Mouse (Mus musculus) c-Kit-positive CD71-positive TER-119-negative erythroid progenitor cells, embryonic 14.5 days (primary cell): ENCODE measurements at regions not wholly inside any gene's neighbourhood (a gene's known extent, or its start where the extent isn't known, plus 50 kb on each side); places are given as distances from the start of the nearest gene placed in this dataset.

ENCODE experiments used
- DNase-seq: peaks from one replicate; pipeline ENCODE4 v3.0.0-alpha.2; 2013; ENCODE audit warnings: low read depth

- peak; percentile 37 for DNase-seq
Measured at GRCm38 (mm10) chr10:41018888-41019287, 53.2 kb downstream of the Gpr6 start.

DNA sequence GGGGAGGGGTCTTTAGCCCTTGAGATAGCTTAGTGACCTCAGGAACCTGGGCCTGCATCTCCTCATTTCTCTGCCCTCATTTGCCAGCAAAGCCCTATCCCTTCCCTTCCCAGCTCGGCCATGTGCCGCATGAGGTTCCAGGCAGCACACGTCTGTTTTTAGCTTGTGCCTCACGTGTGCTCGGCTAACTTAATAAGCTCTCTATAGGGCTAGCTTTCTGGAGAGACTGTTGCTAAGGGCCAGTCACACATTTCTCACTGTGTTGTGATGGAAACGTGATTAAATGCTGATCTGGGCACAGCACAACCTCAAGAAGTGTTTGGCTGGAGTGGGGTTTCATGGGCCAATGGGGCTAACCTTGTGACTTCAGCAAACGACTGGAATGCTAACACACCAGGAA, 55.5 kb downstream of the Gpr6 start:
- DNase-seq = no peak

- DNase-seq = peak; percentile 64
Measured at GRCm38 (mm10) chr10:41015654-41016053, 56.4 kb downstream of the Gpr6 start.

GRCm38 (mm10) chr10:41010585-41010984, 61.5 kb downstream of the Gpr6 start:
- no peak for DNase-seq

- DNase-seq = no peak
Measured at GRCm38 (mm10) chr10:41007866-41008265, 64.2 kb downstream of the Gpr6 start.

GRCm38 (mm10) chr10:41006634-41007033, 65.5 kb downstream of the Gpr6 start:
- DNase-seq = peak; percentile 82

DNA sequence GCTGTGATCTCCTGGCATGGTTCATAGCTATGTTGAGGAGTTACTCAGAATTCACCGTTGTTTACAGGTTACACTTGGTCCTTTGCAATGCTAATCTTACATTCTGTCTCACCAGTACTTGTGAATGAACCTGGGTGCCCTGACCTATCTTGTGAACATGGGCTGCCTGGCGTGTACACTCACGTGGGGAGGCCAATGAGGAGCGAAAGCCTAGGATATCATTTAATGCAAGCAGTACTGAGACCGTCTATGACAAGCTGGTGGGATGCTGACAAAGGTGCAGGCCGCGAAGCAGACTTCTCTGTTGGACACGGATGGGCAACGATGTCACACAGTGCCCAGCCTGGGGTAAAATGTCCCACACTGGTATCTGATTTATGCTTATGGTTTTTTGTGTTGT, 66.3 kb downstream of the Gpr6 start:
- no peak for DNase-seq

- DNase-seq = no peak
Measured at GRCm38 (mm10) chr10:41004753-41005152, 67.3 kb downstream of the Gpr6 start.

DNA sequence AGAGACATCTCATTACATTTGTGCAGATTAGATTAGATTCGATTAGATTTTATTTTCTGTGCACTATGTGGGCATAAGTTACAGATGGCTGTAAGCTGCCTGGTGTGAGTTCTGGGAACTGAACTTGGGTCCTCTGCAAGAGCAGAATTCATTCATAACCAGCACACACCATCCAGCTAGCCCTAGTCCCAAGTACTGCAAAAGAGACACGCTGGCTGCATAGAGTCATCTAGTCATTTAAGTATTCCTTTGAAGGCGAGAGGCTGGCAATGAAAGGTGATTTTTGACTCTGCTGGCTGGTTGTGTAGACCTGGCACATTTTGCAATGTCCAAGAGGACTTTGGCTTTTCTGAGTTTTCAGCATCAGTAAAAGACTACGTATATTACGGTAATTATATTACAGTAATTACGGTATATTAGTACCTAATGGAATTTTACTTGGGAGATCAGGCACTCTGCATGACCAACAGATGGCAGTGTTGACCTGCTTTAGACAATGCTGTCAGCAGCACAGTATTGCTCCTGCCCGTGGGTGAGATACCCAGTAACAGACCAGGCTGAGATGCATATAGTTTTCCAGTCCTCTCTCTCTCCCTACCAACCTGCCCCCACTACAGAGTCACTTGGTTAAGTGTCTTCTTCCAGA, 67.9 kb downstream of the Gpr6 start:
- peak; percentile 77 for DNase-seq

DNA sequence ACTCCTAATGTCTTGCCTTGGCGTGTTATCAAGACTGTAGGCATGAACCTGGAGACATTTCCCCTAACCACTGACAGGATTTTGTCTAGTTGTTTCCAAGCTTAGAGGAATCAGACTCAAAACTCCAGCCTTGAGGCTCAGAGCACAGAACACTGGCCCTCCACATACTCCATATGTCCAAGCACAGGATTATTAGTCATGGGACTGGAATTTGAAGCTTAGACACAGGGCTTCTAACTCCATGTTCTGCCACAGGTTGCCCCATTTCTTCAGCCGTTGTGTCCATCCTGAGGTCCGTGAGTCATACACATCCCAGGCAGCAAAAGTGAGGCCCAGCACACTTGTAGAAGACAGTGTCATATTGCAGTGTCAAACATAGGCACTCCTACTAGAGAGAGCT, 68.9 kb downstream of the Gpr6 start:
- no peak for DNase-seq

DNA sequence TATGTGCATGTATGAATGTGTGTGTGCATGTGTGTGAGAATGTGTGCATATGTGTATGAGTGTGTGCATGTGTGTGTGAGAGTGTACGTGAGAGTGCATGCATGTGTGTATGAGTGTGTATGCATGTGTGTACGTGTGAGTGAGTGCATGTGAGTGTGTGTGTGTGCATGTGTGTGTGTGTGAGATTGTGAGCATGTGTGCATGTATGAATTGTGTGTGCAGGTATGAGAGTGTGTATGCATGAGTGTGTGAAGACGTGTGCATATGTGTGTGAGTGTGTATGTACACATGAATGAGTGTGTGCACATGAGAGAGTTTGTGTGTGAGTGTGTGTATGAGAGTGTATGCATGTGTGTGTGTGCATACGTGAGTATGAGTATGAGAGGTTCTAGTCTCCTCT, 71.1 kb downstream of the Gpr6 start:
- no peak for DNase-seq

GRCm38 (mm10) chr10:40999486-40999885, 72.6 kb downstream of the Gpr6 start:
- DNase-seq = no peak

DNA sequence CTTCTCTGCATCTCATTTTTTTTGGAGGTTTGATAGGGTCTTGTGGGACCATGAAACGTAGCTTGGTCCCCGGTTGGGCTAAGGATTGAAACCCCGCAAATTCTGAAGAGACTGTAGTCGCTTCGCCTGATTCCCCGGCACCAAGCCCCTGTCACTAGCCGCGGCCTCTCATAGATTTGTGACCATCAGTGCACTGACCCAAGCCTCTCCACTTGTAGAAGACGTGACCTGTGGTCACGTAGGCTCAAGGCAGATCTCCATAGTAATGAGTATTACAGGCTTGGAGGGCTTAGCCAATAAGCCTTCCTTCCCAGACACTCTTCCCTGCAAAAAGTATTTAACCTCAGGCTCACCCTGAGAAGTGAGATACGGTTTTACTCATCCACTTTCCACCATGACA, 73.3 kb downstream of the Gpr6 start:
- DNase-seq = no peak

- DNase-seq = no peak
Measured at GRCm38 (mm10) chr10:40998330-40998729, 73.8 kb downstream of the Gpr6 start.

DNA sequence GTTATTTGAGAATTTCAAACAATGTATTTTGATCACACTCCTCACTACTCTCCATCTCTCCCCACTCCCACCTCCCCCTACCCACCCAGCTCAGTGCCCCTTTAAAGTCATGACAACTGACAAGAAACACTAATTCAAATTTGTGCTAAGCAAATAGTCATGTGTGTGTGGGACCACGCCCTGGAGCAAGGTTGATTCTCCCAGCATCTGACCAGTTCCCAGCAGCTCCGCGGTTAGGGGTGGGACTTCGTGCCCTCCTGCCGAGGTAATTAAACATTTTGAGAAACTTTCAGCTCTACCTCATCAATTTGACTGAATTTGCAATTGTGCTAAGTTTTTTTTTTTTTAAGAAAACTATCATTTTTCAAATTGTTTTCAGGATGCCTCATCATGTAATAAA, 74.5 kb downstream of the Gpr6 start:
- no peak for DNase-seq
